ENCODE assay signal across 9 mouse cellular contexts in genomic region chr17:31019505-31019904, GRCm38 (mm10). TPM values are rescaled to one million over a fixed set of nuclear protein-coding genes. Genes with fewer than 3 reads are reported as not detected.
DNase-seq lines count a peak whose midpoint lies in the region; ATAC-seq and TF ChIP-seq lines count a peak whose summit lies in the region.
"Had no signal": no experiment of that assay in that cellular context is flagged by ENCODE, and none has a peak within 500 bp of the region (broad histone marks: within the 10 kb centered on the region; RNA-seq: fewer than 3 reads in every experiment).

No protein-coding gene starts in this region.

- H3K36me3 ChIP-seq in testis, adult 2 months (ENCODE audit: control insufficient read depth, insufficient read depth, low read length): no peaks in the 10 kb centered on the region
- H3K36me3 ChIP-seq: limb, embryonic 13.5 days had no signal

- no peak for TF ChIP-seq POLR2A in testis, adult 2 months (IDR thresholded peaks at IDR 0.05; ENCODE audit: control insufficient read depth, low read depth, low read length)

- TF ChIP-seq CTCF in testis, adult 2 months (IDR thresholded peaks at IDR 0.05; ENCODE audit: control insufficient read depth, insufficient read depth, insufficient replicate concordance, low read depth, low read length): peak; percentile 74; the same call in 1 of the 2 replicates

- H3K27ac ChIP-seq in brown adipose tissue, adult 24 weeks (replicated peaks; ENCODE audit: low read depth, low read length): peak overlapping the region; percentile 16; the same call in 1 of the 2 replicates
- H3K27ac ChIP-seq in testis, adult 2 months (ENCODE audit: control insufficient read depth, insufficient read depth, low read depth, low read length): no peak overlapping the region
- H3K27ac ChIP-seq: limb, embryonic 13.5 days had no signal

- DNase-seq in gastrocnemius, adult 18-20 months (ENCODE audit: low spot score): peak; percentile 49
- no peak for DNase-seq in gastrocnemius, postnatal 25 days
- peak; percentile 67 to 68 for DNase-seq in CD8-positive naive resting alpha-beta T cell, adult 2 months (ENCODE audit: low read depth in 2 of 2, low spot score in 2 of 2)
- DNase-seq in layer of hippocampus, postnatal 14 days (ENCODE audit: low spot score in 2 of 2): peak; percentile 59 to 62
- peak; percentile 74 for DNase-seq in mesoderm, embryonic 11.5 days (ENCODE audit: low read depth, low spot score)

- no peak overlapping the region for H3K4me3 ChIP-seq in brown adipose tissue, adult 24 weeks (ENCODE audit: insufficient read depth, low read depth, low read length)
- no peak overlapping the region for H3K4me3 ChIP-seq in testis, adult 2 months (ENCODE audit: control insufficient read depth, low read depth, low read length)
- H3K4me3 ChIP-seq: limb, embryonic 13.5 days had no signal

- peaks cover 17% of the 10 kb centered on the region; the same call in 1 of the 2 replicates for H3K4me1 ChIP-seq in brown adipose tissue, adult 24 weeks (ENCODE audit: control insufficient read depth, insufficient read depth, insufficient read length, low read length)
- no peaks in the 10 kb centered on the region for H3K4me1 ChIP-seq in testis, adult 2 months (ENCODE audit: control insufficient read depth, insufficient read depth, low read length)

- ATAC-seq in erythroid progenitor cell, adult 5-6 weeks (replicated peaks; ENCODE audit: low FRiP score, poor library complexity, severe bottlenecking): peak; percentile 69; the same call in 1 of the 2 replicates

- H3K27me3 ChIP-seq in testis, adult 2 months (ENCODE audit: control insufficient read depth, insufficient read depth, low read length): no peaks in the 10 kb centered on the region
- H3K27me3 ChIP-seq: limb, embryonic 13.5 days had no signal

RNA-seq across cellular contexts. Expression of gene Abcg1, which starts 38.0 kb away (rescaled TPM):
- 1 to 10 TPM; 1.6 to 1.7 TPM for total RNA-seq in gastrocnemius, adult 18-20 months (2021)
- 1 to 10 TPM; 1.8 to 2.9 TPM for total RNA-seq in gastrocnemius, postnatal 25 days (2021)
- 2.3 and 5.0 TPM in 2 replicates for polyA plus RNA-seq in brown adipose tissue, adult 24 weeks (2012; ENCODE audit: insufficient read depth, insufficient read length, missing spikeins)
- 6.5 and 6.7 TPM in 2 replicates for total RNA-seq in erythroid progenitor cell, adult 5-6 weeks (2015; ENCODE audit: low replicate concordance)
- 3.6 and 9.9 TPM in 2 replicates for total RNA-seq in erythroid progenitor cell, adult 5-6 weeks (2017; ENCODE audit: low replicate concordance)
- 10 to 100 TPM; 37.4 to 40.6 TPM for total RNA-seq in layer of hippocampus, postnatal 14 days (2021)
- polyA plus RNA-seq in testis, adult 2 months (2012; rRNA removed): 0.65 and 1.3 TPM in 2 replicates
